Mouse (Mus musculus): ENCODE data around the gene Rdh1. TPM values are rescaled to one million over a fixed set of nuclear protein-coding genes. Genes with fewer than 3 reads are reported as not detected.
"Not testable (repeated sequence)": the region's sequence is repeated elsewhere in the genome, so short reads cannot be mapped to it uniquely, and the experiment has no call there.

Rdh1 gene
- polyA plus RNA-seq, 1 experiment = not detected

GRCm38 (mm10) chr10:127766564-127766963 is 7.0 kb downstream of the Rdh1 start:
- TF ChIP-seq FLI1 (IDR thresholded peaks at IDR 0.05; ENCODE audit: low read length) = no peak
- no peak for TF ChIP-seq GATA1 (IDR thresholded peaks at IDR 0.05; ENCODE audit: borderline replicate concordance, low read length)
- Histone ChIP-seq H3K4me1 (no peaks in the 10 kb centered on the region), H3K27me3 (replicated peaks) (peaks cover 6% of the 10 kb centered on the region), H3K4me3 (replicated peaks) (no peak overlapping the region), H3K36me3 (replicated peaks; ENCODE audit: low read length) (no peaks in the 10 kb centered on the region), H3K9me3 (peaks cover 6% of the 10 kb centered on the region; the same call in 1 of the 2 replicates)

- Histone ChIP-seq H3K36me3 (replicated peaks; ENCODE audit: low read length) (no peaks in the 10 kb centered on the region), H3K4me1 (no peaks in the 10 kb centered on the region), H3K27me3 (replicated peaks) (peaks cover 7% of the 10 kb centered on the region), H3K4me3 (replicated peaks) (no peak within 1 kb of the TSS), H3K9me3 (peaks cover 5% of the 10 kb centered on the region; the same call in 1 of the 2 replicates)
- TF ChIP-seq GATA1 (IDR thresholded peaks at IDR 0.05; ENCODE audit: borderline replicate concordance, low read length) (no peak), FLI1 (IDR thresholded peaks at IDR 0.05; ENCODE audit: low read length) (no peak)
These were observed 16.5 kb downstream of the Rdh1 start, which contains the start of gene Rdh9 for GRCm38 (mm10) chr10:127776011-127776410. TSS of gene Rdh9 (plus strand) at chr10:127776386.

- H3K4me1 ChIP-seq; H3K36me3 ChIP-seq (replicated peaks; ENCODE audit: low read length); H3K4me3 ChIP-seq (replicated peaks); H3K9me3 ChIP-seq; H3K27me3 ChIP-seq (replicated peaks): not testable (repeated sequence)
These were observed 22.8 kb downstream of the Rdh1 start for GRCm38 (mm10) chr10:127782321-127782720.

- not testable (repeated sequence) for H3K4me3 ChIP-seq (replicated peaks); H3K27me3 ChIP-seq (replicated peaks); H3K4me1 ChIP-seq; H3K36me3 ChIP-seq (replicated peaks; ENCODE audit: low read length)
- peaks cover 16% of the 10 kb centered on the region for H3K9me3 ChIP-seq
These were observed 25.9 kb downstream of the Rdh1 start for GRCm38 (mm10) chr10:127785411-127785810.

- no peaks in the 10 kb centered on the region for H3K36me3 ChIP-seq (replicated peaks; ENCODE audit: low read length)
- H3K4me1 ChIP-seq = no peaks in the 10 kb centered on the region
- H3K9me3 ChIP-seq = peaks cover 14% of the 10 kb centered on the region
- TF ChIP-seq GATA1 (IDR thresholded peaks at IDR 0.05; ENCODE audit: borderline replicate concordance, low read length) (no peak), FLI1 (IDR thresholded peaks at IDR 0.05; ENCODE audit: low read length) (no peak)
- H3K4me3 ChIP-seq (replicated peaks) = no peak overlapping the region
- no peaks in the 10 kb centered on the region for H3K27me3 ChIP-seq (replicated peaks)
These were observed 39.8 kb downstream of the Rdh1 start for GRCm38 (mm10) chr10:127799295-127799694.

- Histone ChIP-seq H3K36me3 (replicated peaks; ENCODE audit: low read length) (no peaks in the 10 kb centered on the region), H3K4me3 (replicated peaks) (no peak within 1 kb of the TSS), H3K27me3 (replicated peaks) (no peaks in the 10 kb centered on the region), H3K4me1 (no peaks in the 10 kb centered on the region), H3K9me3 (peaks cover 10% of the 10 kb centered on the region)
- TF ChIP-seq GATA1 (IDR thresholded peaks at IDR 0.05; ENCODE audit: borderline replicate concordance, low read length) (no peak), FLI1 (IDR thresholded peaks at IDR 0.05; ENCODE audit: low read length) (no peak)
These were observed 41.4 kb downstream of the Rdh1 start, which contains the start of gene Rdh16 for GRCm38 (mm10) chr10:127800891-127801290. TSS of gene Rdh16 (plus strand) at chr10:127801152.

- no peaks in the 10 kb centered on the region for H3K4me1 ChIP-seq
- no peak for TF ChIP-seq GATA1 (IDR thresholded peaks at IDR 0.05; ENCODE audit: borderline replicate concordance, low read length)
- TF ChIP-seq FLI1 (IDR thresholded peaks at IDR 0.05; ENCODE audit: low read length) = no peak
- H3K9me3 ChIP-seq = peaks cover 5% of the 10 kb centered on the region
- no peaks in the 10 kb centered on the region for H3K36me3 ChIP-seq (replicated peaks; ENCODE audit: low read length)
- H3K27me3 ChIP-seq (replicated peaks) = no peaks in the 10 kb centered on the region
- H3K4me3 ChIP-seq (replicated peaks) = no peak overlapping the region
These were observed 42.1 kb downstream of the Rdh1 start for GRCm38 (mm10) chr10:127801612-127802011.

GRCm38 (mm10) chr10:127802236-127802635 is 42.7 kb downstream of the Rdh1 start:
- Histone ChIP-seq H3K36me3 (replicated peaks; ENCODE audit: low read length) (no peaks in the 10 kb centered on the region), H3K27me3 (replicated peaks) (no peaks in the 10 kb centered on the region), H3K9me3 (no peaks in the 10 kb centered on the region), H3K4me1 (no peaks in the 10 kb centered on the region), H3K4me3 (replicated peaks) (no peak overlapping the region)
- TF ChIP-seq GATA1 (IDR thresholded peaks at IDR 0.05; ENCODE audit: borderline replicate concordance, low read length) = no peak

- H3K4me1 ChIP-seq = no peaks in the 10 kb centered on the region
- no peaks in the 10 kb centered on the region for H3K36me3 ChIP-seq (replicated peaks; ENCODE audit: low read length)
- H3K9me3 ChIP-seq = peaks cover under 1% of the 10 kb centered on the region; the same call in 1 of the 2 replicates
- H3K27me3 ChIP-seq (replicated peaks) = no peaks in the 10 kb centered on the region
- H3K4me3 ChIP-seq (replicated peaks) = no peak overlapping the region
- TF ChIP-seq FLI1 (IDR thresholded peaks at IDR 0.05; ENCODE audit: low read length) = no peak
- no peak for TF ChIP-seq GATA1 (IDR thresholded peaks at IDR 0.05; ENCODE audit: borderline replicate concordance, low read length)
These were observed 44.9 kb downstream of the Rdh1 start for GRCm38 (mm10) chr10:127804416-127804815.

GRCm38 (mm10) chr10:127815888-127816287 is 56.4 kb downstream of the Rdh1 start:
- Histone ChIP-seq H3K9me3 (peaks cover 18% of the 10 kb centered on the region), H3K4me1 (no peaks in the 10 kb centered on the region), H3K4me3 (replicated peaks) (no peak overlapping the region), H3K27me3 (replicated peaks) (no peaks in the 10 kb centered on the region), H3K36me3 (replicated peaks; ENCODE audit: low read length) (no peaks in the 10 kb centered on the region)
- no peak for TF ChIP-seq GATA1 (IDR thresholded peaks at IDR 0.05; ENCODE audit: borderline replicate concordance, low read length)
- TF ChIP-seq FLI1 (IDR thresholded peaks at IDR 0.05; ENCODE audit: low read length) = no peak

GRCm38 (mm10) chr10:127817268-127817910 is 57.9 kb downstream of the Rdh1 start:
- not testable (repeated sequence) for H3K36me3 ChIP-seq (replicated peaks; ENCODE audit: low read length); H3K27me3 ChIP-seq (replicated peaks); H3K4me3 ChIP-seq (replicated peaks); H3K4me1 ChIP-seq
- H3K9me3 ChIP-seq = peaks cover 20% of the 10 kb centered on the region

Other genes with a start within 250 kb of the Rdh1 start
- 0.23 and 5.2 TPM in 2 replicates for gene Ndufa4l2, start 244.8 kb upstream of the Rdh1 start, polyA plus RNA-seq (2012; ENCODE audit: insufficient read depth, low replicate concordance)
- gene Shmt2, start 237.3 kb upstream of the Rdh1 start, polyA plus RNA-seq (2012; ENCODE audit: insufficient read depth, low replicate concordance) = 143 and 168 TPM in 2 replicates
- gene Nxph4, start 225.2 kb upstream of the Rdh1 start, polyA plus RNA-seq (2012; ENCODE audit: insufficient read depth, low replicate concordance) = 0.32 TPM in 1 of 2 replicates, not detected in the other
- gene Lrp1, start 138.6 kb upstream of the Rdh1 start, polyA plus RNA-seq (2012; ENCODE audit: insufficient read depth, low replicate concordance) = 10.2 and 208 TPM in 2 replicates
- 33.8 and 70.6 TPM in 2 replicates for gene Stat6, start 116.7 kb upstream of the Rdh1 start, polyA plus RNA-seq (2012; ENCODE audit: insufficient read depth, low replicate concordance)
- 1.5 TPM in 1 of 2 replicates, not detected in the other for gene Nemp1, start 92.8 kb upstream of the Rdh1 start, polyA plus RNA-seq (2012; ENCODE audit: insufficient read depth, low replicate concordance)
- 19.1 and 21.3 TPM in 2 replicates for gene Nab2, start 91.2 kb upstream of the Rdh1 start, polyA plus RNA-seq (2012; ENCODE audit: insufficient read depth, low replicate concordance)
- 0.04 TPM in 1 of 2 replicates, not detected in the other for gene Myo1a, start 54.6 kb upstream of the Rdh1 start, polyA plus RNA-seq (2012; ENCODE audit: insufficient read depth, low replicate concordance)
- not detected in 2 replicates for gene Tac2, start 35.2 kb upstream of the Rdh1 start, polyA plus RNA-seq (2012; ENCODE audit: insufficient read depth, low replicate concordance)
- 0.30 and 0.54 TPM in 2 replicates for gene Zbtb39, start 20.2 kb upstream of the Rdh1 start, polyA plus RNA-seq (2012; ENCODE audit: insufficient read depth, low replicate concordance)
- gene Gpr182, start 8.0 kb upstream of the Rdh1 start, polyA plus RNA-seq (2012; ENCODE audit: insufficient read depth, low replicate concordance) = not detected in 2 replicates
- not detected in 2 replicates for gene Rdh16f1, start 66 bp downstream of the Rdh1 start, polyA plus RNA-seq (2012; ENCODE audit: insufficient read depth, low replicate concordance)
- not detected in 2 replicates for gene Rdh9, start 16.7 kb downstream of the Rdh1 start, polyA plus RNA-seq (2012; ENCODE audit: insufficient read depth, low replicate concordance)
- not detected in 2 replicates for gene Rdh16, start 41.4 kb downstream of the Rdh1 start, polyA plus RNA-seq (2012; ENCODE audit: insufficient read depth, low replicate concordance)
- not detected in 2 replicates for gene Rdh19, start 90.2 kb downstream of the Rdh1 start, polyA plus RNA-seq (2012; ENCODE audit: insufficient read depth, low replicate concordance)
- gene Rdh16f2, start 106.8 kb downstream of the Rdh1 start, polyA plus RNA-seq (2012; ENCODE audit: insufficient read depth, low replicate concordance) = not detected in 2 replicates
- not detected in 2 replicates for gene Rdh7, start 129.1 kb downstream of the Rdh1 start, polyA plus RNA-seq (2012; ENCODE audit: insufficient read depth, low replicate concordance)
- not detected in 2 replicates for gene Sdr9c7, start 138.8 kb downstream of the Rdh1 start, polyA plus RNA-seq (2012; ENCODE audit: insufficient read depth, low replicate concordance)
- gene Hsd17b6, start 247.9 kb downstream of the Rdh1 start, polyA plus RNA-seq (2012; ENCODE audit: insufficient read depth, low replicate concordance) = not detected in 2 replicates

All from megakaryocyte, embryonic 14.5 days (primary cell).